Mouse (Mus musculus): ENCODE measurements around the gene Zfp148. TPM values are rescaled to one million over a fixed set of nuclear protein-coding genes. Genes with fewer than 3 reads are reported as not detected.
A peak's percentile ranks its signal among the peaks of the same experiment; 100 is the strongest.

Zfp148 gene
- polyA plus RNA-seq, 1 experiment from 2014 or later: 49.3 TPM

DNA sequence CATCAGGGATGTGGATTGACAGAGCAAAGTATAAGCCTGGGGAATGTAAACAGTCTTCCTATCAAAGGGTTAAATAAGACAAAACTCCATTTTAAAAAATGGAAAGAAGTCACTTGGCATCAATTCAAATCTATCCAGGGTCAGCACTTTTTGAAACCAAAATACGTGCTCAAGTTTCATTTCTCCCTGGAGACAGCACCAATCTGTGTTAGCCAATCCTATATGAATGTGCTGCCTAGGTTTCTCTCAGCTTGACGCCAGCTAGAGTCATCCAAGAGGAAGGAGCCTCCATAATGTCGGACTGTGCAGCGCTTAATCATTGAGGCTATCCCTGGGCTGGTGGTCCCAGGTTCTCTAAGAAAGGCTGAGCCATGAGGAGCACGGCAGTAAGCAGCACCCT, 33.5 kb upstream of the Zfp148 start:
- H3K36me3 ChIP-seq: no peaks in the 10 kb centered on the region
- no peak overlapping the region for H3K4me3 ChIP-seq
- H3K4me1 ChIP-seq (replicated peaks): peaks cover 8% of the 10 kb centered on the region
- H3K9me3 ChIP-seq: no peaks in the 10 kb centered on the region
- ATAC-seq (ENCODE audit: low FRiP score, low read depth): no peak
- H3K9ac ChIP-seq: no peak overlapping the region
- H3K27me3 ChIP-seq: no peaks in the 10 kb centered on the region
- no peak overlapping the region for H3K27ac ChIP-seq (replicated peaks)
- no peak overlapping the region for H3K4me2 ChIP-seq
- 71% methylated on average over 5 of the region's 5 CpGs for WGBS

DNA sequence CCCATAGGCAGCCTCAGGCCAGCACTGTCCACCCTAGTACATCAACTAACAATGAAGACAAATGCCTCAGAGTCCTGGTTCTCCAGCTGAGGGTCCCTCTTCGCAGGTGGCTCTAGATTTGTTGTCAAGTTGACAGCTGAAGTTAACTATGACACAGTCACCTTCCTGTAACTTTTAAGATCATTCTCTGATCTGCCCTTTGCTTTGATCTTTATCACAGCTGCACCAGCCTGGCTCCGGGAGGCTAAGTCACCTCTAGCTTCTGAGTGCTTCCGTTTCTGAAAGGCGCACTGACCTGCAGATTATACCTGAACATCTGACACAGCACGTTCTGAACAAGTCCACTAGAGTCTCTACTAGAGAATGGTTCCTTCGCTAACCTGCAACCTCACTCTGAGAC, 22.8 kb upstream of the Zfp148 start:
- WGBS: 89% methylated on average over 6 of the region's 6 CpGs
- no peaks in the 10 kb centered on the region for H3K36me3 ChIP-seq
- no peaks in the 10 kb centered on the region for H3K9me3 ChIP-seq
- no peaks in the 10 kb centered on the region for H3K4me1 ChIP-seq (replicated peaks)
- H3K27me3 ChIP-seq: no peaks in the 10 kb centered on the region
- no peak for ATAC-seq (ENCODE audit: low FRiP score, low read depth)
- H3K4me2 ChIP-seq: no peak overlapping the region
- no peak overlapping the region for H3K4me3 ChIP-seq
- H3K9ac ChIP-seq: no peak overlapping the region
- H3K27ac ChIP-seq (replicated peaks): no peak overlapping the region

DNA sequence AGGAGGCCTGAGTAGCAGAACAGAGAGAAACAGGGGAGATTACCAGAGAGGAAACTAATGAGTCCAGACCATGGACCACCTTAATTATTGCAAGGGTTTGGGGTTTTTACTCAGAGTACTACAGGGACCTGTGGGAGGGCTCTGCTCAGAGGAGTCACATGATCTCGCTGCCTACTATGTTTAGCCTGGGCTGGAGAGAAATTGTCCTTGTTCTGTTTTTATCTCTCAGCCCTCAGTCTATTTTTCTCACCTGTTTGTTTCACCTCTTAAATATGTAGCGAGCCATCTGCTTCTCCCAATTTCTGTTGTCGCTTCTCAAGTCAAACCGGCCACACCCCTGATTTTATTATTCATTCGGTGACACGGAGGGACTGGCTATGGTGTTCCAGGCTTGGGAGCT, 14.9 kb upstream of the Zfp148 start:
- WGBS: 92% methylated on average over 6 of the region's 6 CpGs
- H3K9ac ChIP-seq: no peak overlapping the region
- ATAC-seq (ENCODE audit: low FRiP score, low read depth): no peak
- H3K27me3 ChIP-seq: no peaks in the 10 kb centered on the region
- H3K36me3 ChIP-seq: no peaks in the 10 kb centered on the region
- no peak overlapping the region for H3K4me3 ChIP-seq
- no peaks in the 10 kb centered on the region for H3K4me1 ChIP-seq (replicated peaks)
- H3K27ac ChIP-seq (replicated peaks): no peak overlapping the region
- no peaks in the 10 kb centered on the region for H3K9me3 ChIP-seq
- no peak overlapping the region for H3K4me2 ChIP-seq

DNA sequence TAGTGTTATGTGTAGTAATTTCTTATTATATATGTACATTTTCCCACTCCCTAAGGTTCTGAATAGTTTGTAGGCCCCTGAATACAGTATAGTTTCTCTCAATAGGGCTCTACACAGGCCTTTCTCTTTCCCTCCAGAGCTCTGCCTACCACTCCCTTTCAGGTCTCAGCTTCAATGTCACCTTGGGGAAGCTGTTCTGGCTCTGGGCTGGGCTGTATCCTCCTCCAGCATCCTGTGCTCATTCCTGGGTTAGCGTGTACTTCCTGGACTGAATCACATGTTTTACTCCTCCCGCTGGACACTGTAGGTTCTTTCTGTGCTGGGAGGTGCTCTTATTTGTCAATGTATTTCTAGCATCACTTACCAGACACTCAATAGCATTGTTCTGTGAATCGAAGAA, 12.0 kb upstream of the Zfp148 start:
- ATAC-seq (ENCODE audit: low FRiP score, low read depth): no peak
- Histone ChIP-seq H3K9ac (no peak overlapping the region), H3K9me3 (no peaks in the 10 kb centered on the region), H3K4me2 (no peak overlapping the region), H3K4me1 (replicated peaks) (no peaks in the 10 kb centered on the region), H3K4me3 (no peak overlapping the region), H3K27ac (replicated peaks) (no peak overlapping the region), H3K36me3 (no peaks in the 10 kb centered on the region), H3K27me3 (no peaks in the 10 kb centered on the region)
- WGBS: 68% methylated on average over 3 of the region's 3 CpGs

DNA sequence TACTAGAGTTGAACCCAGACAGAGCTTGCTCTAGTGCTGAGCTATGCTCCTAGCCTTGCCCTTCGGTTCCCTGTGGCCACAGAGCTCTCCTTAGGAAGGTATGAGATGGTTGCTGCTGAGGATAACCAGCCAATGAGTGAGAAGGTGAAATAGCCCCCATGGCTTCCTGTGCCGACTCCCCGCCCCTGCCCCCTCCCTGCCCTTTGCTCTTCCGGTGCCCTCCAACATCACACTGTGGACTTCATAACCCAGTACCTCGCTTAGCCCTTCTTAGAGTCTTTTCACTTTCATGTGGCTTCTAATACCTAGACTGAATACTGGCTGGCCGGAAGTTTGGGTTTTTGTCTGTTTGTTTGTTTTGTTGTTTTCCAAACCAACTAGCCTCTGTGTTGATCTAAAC, 9.8 kb upstream of the Zfp148 start:
- Histone ChIP-seq H3K4me3 (no peak overlapping the region), H3K9ac (no peak overlapping the region), H3K4me1 (replicated peaks) (no peaks in the 10 kb centered on the region), H3K36me3 (no peaks in the 10 kb centered on the region), H3K4me2 (no peak overlapping the region), H3K27ac (replicated peaks) (no peak overlapping the region), H3K9me3 (no peaks in the 10 kb centered on the region), H3K27me3 (no peaks in the 10 kb centered on the region)
- no peak for ATAC-seq (ENCODE audit: low FRiP score, low read depth)
- whole genome bisulfite sequencing: 65% methylated on average over 6 of the region's 6 CpGs

DNA sequence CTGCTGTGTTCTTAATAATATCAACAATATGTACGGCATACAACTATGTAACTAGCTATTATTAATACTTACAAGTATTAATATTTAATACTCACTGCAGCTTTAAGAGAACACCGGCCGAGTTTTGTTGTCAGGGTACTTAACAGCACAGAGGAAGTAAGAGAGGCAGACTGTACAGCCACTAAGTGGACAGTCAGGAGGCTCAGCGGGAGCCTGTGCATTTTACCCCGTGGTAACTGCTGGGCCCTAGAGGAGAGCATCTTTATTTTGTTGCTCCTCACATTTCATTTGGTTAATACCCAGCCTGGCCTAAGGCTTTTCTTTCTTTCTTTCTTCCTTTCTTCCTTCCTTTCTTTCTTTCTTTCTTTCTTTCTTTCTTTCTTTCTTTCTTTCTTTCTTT, 8.0 kb upstream of the Zfp148 start:
- Histone ChIP-seq H3K27me3 (no peaks in the 10 kb centered on the region), H3K9me3 (no peaks in the 10 kb centered on the region), H3K4me1 (replicated peaks) (no peaks in the 10 kb centered on the region), H3K4me2 (no peak overlapping the region), H3K36me3 (no peaks in the 10 kb centered on the region), H3K4me3 (no peak overlapping the region), H3K27ac (replicated peaks) (no peak overlapping the region), H3K9ac (no peak overlapping the region)
- no peak for ATAC-seq (ENCODE audit: low FRiP score, low read depth)
- WGBS: 77% methylated on average over 5 of the region's 5 CpGs

DNA sequence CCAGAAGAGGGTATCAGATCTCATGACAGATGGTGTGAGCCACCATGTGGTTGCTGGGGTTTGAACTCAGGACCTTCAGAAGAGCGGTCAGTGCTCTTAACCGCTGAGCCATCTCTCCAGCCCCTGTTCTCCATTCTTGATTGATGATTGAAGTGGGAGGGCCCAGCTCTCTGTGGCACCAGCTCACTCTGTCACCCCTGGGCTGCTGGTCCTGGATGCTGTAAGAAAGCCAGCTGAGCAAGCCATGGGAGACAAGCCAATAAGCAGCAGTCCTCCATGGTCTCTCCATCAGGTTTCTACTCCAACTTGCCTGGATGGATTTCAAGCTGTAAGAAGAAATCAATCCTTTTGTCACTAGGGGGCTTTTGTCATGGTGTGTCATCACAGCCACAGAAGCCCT, 7.3 kb upstream of the Zfp148 start:
- H3K36me3 ChIP-seq: no peaks in the 10 kb centered on the region
- no peak overlapping the region for H3K27ac ChIP-seq (replicated peaks)
- H3K4me2 ChIP-seq: no peak overlapping the region
- no peaks in the 10 kb centered on the region for H3K9me3 ChIP-seq
- WGBS: 96% methylated on average over 2 of the region's 2 CpGs
- no peak overlapping the region for H3K9ac ChIP-seq
- H3K4me1 ChIP-seq (replicated peaks): no peaks in the 10 kb centered on the region
- ATAC-seq (ENCODE audit: low FRiP score, low read depth): no peak
- no peak overlapping the region for H3K4me3 ChIP-seq
- H3K27me3 ChIP-seq: no peaks in the 10 kb centered on the region

DNA sequence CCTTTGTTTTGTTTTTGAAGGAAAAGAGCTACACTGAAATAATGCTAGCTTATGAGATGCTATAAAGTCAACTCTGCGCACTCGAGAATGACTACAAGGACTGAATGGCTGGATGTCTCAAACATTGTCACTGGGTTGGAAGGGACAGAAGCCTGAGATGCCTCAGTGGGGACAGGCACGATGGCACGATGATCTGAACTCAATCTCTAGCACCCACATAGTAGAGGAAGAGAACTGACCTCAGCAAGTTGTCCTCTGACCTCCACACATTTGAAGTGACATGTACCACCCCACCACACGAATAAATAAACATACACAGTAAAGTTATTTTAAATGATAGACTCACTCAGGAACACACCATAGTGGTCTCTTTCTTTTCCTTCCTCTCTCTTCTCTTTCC, 4.4 kb upstream of the Zfp148 start:
- Histone ChIP-seq H3K27ac (replicated peaks) (no peak overlapping the region), H3K4me3 (no peak overlapping the region)
- 83% methylated on average over 5 of the region's 5 CpGs for WGBS

DNA sequence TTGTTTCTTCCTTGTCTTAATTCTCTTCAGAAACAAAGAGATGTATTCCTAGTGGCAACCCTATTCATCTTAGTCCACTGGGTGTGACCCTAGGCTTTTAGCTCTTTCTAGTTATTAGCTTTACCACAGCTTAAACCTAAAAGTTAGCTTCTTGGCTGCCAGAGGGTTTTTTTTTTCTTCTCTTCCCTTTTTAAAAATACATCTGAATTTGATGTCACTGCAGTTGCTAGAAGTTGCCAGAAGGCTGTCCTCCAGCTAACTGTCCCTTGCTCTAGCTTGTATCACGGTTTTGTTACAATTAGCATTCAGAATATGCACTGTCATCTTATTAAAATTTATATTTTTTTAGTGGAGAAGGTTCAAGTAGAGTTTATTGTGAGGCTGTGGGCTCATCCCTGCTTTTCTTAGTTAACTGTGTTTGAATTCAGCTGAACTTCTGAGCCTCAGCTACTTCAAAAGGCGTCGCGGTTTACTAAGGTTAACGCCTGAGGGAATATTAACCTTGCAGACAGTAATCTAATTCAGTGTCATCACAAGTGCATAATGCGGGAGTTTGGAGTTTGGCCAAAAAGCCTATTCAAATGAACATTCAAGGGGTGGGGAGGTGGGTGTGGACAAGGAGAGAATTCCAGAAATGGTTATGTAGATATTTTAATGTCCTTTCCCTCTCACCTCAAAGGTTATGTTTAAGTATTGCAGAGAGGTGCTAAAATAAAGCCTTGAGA, 1.3 kb upstream of the Zfp148 start:
- WGBS: 31% methylated on average over 6 of the region's 6 CpGs
- Histone ChIP-seq H3K27ac (replicated peaks) (peak overlapping the region; percentile 97), H3K4me3 (peak overlapping the region; percentile 91), H3K9me3 (no peaks in the 10 kb centered on the region), H3K4me2 (peak overlapping the region; percentile 66), H3K4me1 (replicated peaks) (peaks cover 28% of the 10 kb centered on the region), H3K27me3 (no peaks in the 10 kb centered on the region), H3K9ac (peak overlapping the region; percentile 94; the same call in 1 of the 2 replicates), H3K36me3 (no peaks in the 10 kb centered on the region)
- ATAC-seq (ENCODE audit: low FRiP score, low read depth): no peak

More for the DNA sequence above, 4.4 kb upstream of the Zfp148 start:
- H3K4me2 ChIP-seq: no peak overlapping the region
- no peak for ATAC-seq (ENCODE audit: low FRiP score, low read depth)
- H3K4me1 ChIP-seq (replicated peaks): peaks cover 11% of the 10 kb centered on the region
- H3K9me3 ChIP-seq: no peaks in the 10 kb centered on the region
- H3K27me3 ChIP-seq: no peaks in the 10 kb centered on the region
- H3K36me3 ChIP-seq: no peaks in the 10 kb centered on the region
- no peak overlapping the region for H3K9ac ChIP-seq

DNA sequence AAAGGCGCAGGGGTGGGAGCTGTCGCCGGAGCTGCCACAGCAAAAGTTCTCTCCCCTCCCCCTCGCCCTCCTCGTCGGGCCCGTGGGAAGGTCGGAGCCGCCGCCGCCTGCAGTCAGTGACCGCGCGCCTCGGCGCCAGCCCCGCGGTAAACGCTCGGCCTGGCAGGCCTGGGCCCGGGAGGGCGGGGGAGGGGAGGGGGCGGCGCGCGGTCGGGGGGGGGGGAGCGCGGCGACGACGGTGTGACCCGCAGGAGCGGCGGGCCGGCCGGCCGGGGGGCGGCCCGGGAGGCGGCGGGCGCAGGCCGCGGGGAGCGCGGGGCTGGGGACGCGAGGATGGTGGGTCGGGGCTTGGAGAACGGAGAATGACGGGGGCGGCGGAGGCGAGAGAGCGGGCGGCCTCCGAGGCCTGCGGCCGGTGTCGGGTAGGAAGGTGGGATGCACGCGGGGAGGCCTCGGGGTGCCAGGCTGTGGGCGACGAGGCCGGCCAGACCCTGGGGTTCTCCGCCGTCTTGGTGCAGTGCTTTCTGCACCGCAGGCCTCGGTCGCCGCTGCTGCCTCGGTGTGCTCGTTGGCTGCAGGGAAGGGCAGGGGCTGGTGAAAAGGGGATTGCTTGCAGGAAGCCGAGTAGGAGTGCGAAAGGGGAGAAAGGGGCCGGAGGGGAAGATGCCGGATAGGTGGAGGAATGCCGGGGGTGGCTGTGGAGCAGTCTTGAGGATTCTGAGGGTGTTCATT, 412 bp downstream of the Zfp148 start:
- H3K27me3 ChIP-seq: no peaks in the 10 kb centered on the region
- peak; percentile 87 for ATAC-seq (ENCODE audit: low FRiP score, low read depth)
- peaks cover 33% of the 10 kb centered on the region for H3K4me1 ChIP-seq (replicated peaks)
- H3K4me2 ChIP-seq: peak overlapping the region; percentile 66
- peak overlapping the region; percentile 97 for H3K27ac ChIP-seq (replicated peaks)
- H3K36me3 ChIP-seq: no peaks in the 10 kb centered on the region
- WGBS: under 1% methylated on average over 38 of the region's 80 CpGs
- H3K9ac ChIP-seq: peak overlapping the region; percentile 94
- H3K4me3 ChIP-seq: peak overlapping the region; percentile 91
- H3K9me3 ChIP-seq: no peaks in the 10 kb centered on the region

DNA sequence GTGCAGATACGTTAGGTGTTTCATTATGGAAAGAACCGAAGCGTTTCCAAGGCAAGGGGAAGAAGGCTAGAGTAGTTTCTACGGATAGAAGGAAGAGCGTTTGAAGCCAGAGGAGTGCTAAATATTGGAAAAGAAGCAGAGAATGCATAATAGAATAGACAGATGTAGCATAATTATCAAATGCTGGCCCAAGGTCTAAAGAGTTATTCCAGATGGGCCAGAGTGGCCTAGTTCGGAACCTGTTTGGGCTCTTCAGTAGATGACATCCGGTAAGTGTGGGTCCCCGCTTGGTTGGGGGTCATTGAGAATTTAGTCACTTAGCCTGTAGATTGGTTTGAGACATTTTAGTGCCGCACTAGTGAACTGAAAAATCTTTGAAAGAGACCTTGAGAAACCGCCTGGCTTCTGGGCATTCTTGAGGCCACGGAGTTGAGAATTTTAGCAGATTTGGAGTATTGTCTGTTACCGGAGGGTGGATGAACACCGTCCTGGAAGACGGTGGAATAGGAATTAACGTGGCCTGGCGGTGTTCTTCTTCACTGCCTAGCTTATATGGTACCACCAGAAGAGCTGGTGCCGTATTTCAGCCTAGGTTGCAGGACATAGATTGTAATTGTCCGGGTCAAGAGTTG, 1.1 kb downstream of the Zfp148 start:
- no peaks in the 10 kb centered on the region for H3K36me3 ChIP-seq
- H3K27ac ChIP-seq (replicated peaks): peak overlapping the region; percentile 97
- peak overlapping the region; percentile 91 for H3K4me3 ChIP-seq
- H3K27me3 ChIP-seq: no peaks in the 10 kb centered on the region
- 1% methylated on average over 18 of the region's 18 CpGs for WGBS
- H3K9me3 ChIP-seq: no peaks in the 10 kb centered on the region
- ATAC-seq (ENCODE audit: low FRiP score, low read depth): no peak
- peak overlapping the region; percentile 94 for H3K9ac ChIP-seq
- peak overlapping the region; percentile 66 for H3K4me2 ChIP-seq
- H3K4me1 ChIP-seq (replicated peaks): peaks cover 33% of the 10 kb centered on the region

DNA sequence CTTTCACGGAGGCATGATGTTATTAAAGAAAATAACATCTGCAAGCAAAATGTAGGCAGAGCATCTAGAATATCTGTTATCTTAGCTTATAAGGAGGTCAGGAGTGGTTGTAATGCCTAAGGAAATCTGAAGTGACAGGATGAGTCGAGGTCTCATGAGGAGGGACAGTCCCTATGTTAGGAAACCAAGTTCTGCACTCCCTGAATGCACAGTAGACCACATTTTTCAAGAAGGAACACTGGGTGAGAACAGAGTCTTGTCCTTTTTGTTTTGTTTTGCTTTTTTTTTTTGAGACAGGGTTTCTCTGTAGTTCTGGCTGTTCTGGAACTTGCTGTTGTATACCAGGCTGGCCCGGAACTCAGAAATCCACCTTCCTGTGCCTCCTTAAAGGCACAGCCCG, 1.7 kb downstream of the Zfp148 start:
- H3K27me3 ChIP-seq: no peaks in the 10 kb centered on the region
- ATAC-seq (ENCODE audit: low FRiP score, low read depth): no peak

More for the DNA sequence above, 1.7 kb downstream of the Zfp148 start:
- Histone ChIP-seq H3K9me3 (no peaks in the 10 kb centered on the region), H3K4me1 (replicated peaks) (peaks cover 33% of the 10 kb centered on the region), H3K9ac (peak overlapping the region; percentile 94), H3K4me3 (peak overlapping the region; percentile 91), H3K4me2 (peak overlapping the region; percentile 66), H3K36me3 (no peaks in the 10 kb centered on the region), H3K27ac (replicated peaks) (peak overlapping the region; percentile 97)
- 28% methylated on average over 4 of the region's 4 CpGs for WGBS
